Mouse (Mus musculus) CH12.LX (cell line): Measurements from ENCODE around the gene Wsb2. TPM values are rescaled to one million over a fixed set of nuclear protein-coding genes. Genes with fewer than 3 reads are reported as not detected.
A peak's percentile ranks its signal among the peaks of the same experiment; 100 is the strongest.

Source experiments
- DNase-seq: peaks from one replicate; pipeline ENCODE4 v3.0.0-alpha.2; 2013; ENCODE audit errors: extremely low read depth
- H3K27ac ChIP-seq: 2 replicates; pipeline ENCODE4 v1.5.1; 2012; ENCODE audit warnings: low read depth, mild to moderate bottlenecking, control low read depth, moderate library complexity; ENCODE audit not compliant: insufficient read depth
- H3K27me3 ChIP-seq: replicated peaks from 2 replicates; pipeline ENCODE3; 2012; ENCODE audit warnings: inconsistent platforms
- H3K36me3 ChIP-seq, 2 experiments: replicated peaks in 1 of 2; 2 replicates each; pipeline versions ENCODE3 to v1.6.1; 2012; ENCODE audit warnings: inconsistent platforms in 1 of 2, low read length in 1 of 2, mild to moderate bottlenecking in 1 of 2, mixed read lengths in 1 of 2, moderate library complexity in 1 of 2; ENCODE audit not compliant: control insufficient read depth in 1 of 2, insufficient read depth in 1 of 2
- H3K4me1 ChIP-seq, 2 experiments: 2 replicates each; pipeline ENCODE4 v1.6.1; 2012; ENCODE audit warnings: inconsistent platforms in 1 of 2, moderate library complexity in 1 of 2; ENCODE audit not compliant: insufficient read depth in 2 of 2, control insufficient read depth in 1 of 2
- H3K4me2 ChIP-seq: 2 replicates; pipeline ENCODE4 v1.6.1; 2012; ENCODE audit warnings: low read depth, mild to moderate bottlenecking, control low read depth; ENCODE audit not compliant: poor library complexity, insufficient read depth, severe bottlenecking
- H3K4me3 ChIP-seq, 3 experiments: fragments of 150-350 bp in 1 of 3; sonication (generic) in 1 of 3; replicated peaks in 1 of 3; 2 replicates each; pipeline versions ENCODE3 to v1.5.1; 2011 to 2012; ENCODE audit warnings: low read depth in 2 of 3, low read length in 2 of 3, mild to moderate bottlenecking in 2 of 3, moderate library complexity in 2 of 3, control low read depth in 1 of 3, improper control_type of control experiment in 1 of 3, inconsistent platforms in 1 of 3, mixed read lengths in 1 of 3; ENCODE audit not compliant: poor library complexity in 1 of 3
- H3K79me2 ChIP-seq: replicated peaks from 2 replicates; pipeline ENCODE4 v1.6.1; 2012; ENCODE audit warnings: mild to moderate bottlenecking, moderate library complexity; ENCODE audit not compliant: control insufficient read depth, poor library complexity, insufficient read depth, severe bottlenecking; ENCODE audit errors: extremely low read depth
- H3K9ac ChIP-seq: 2 replicates; pipeline ENCODE4 v1.6.1; 2012; ENCODE audit warnings: low read depth, mild to moderate bottlenecking, control low read depth, moderate library complexity; ENCODE audit not compliant: insufficient read depth
- H3K9me3 ChIP-seq: replicated peaks from 2 replicates; pipeline ENCODE3; 2012; ENCODE audit warnings: low read length, inconsistent platforms, mixed read lengths
- BHLHE40 ChIP-seq: IDR thresholded peaks from 2 replicates; pipeline ENCODE4 v1.6.1; 2011; ENCODE audit warnings: mild to moderate bottlenecking, low read depth, low read length, improper control_type of control experiment
- CHD1 ChIP-seq: IDR thresholded peaks from 2 replicates; pipeline ENCODE4 v1.6.1; 2012; ENCODE audit warnings: low read depth, low read length, improper control_type of control experiment, inconsistent platforms
- CTCF ChIP-seq, 2 experiments: IDR thresholded peaks in 1 of 2; conservative IDR thresholded peaks in 1 of 2; 2 replicates each; pipeline ENCODE4 v1.5.1; 2011 to 2012; ENCODE audit warnings: low read depth in 2 of 2, low read length in 2 of 2, improper control_type of control experiment in 1 of 2, inconsistent platforms in 1 of 2, mild to moderate bottlenecking in 1 of 2, moderate library complexity in 1 of 2
- E2F4 ChIP-seq: IDR thresholded peaks from 2 replicates; pipeline ENCODE4 v1.6.1; 2011; ENCODE audit warnings: low read depth, low read length, improper control_type of control experiment; ENCODE audit not compliant: insufficient replicate concordance
- ELF1 ChIP-seq: IDR thresholded peaks from 2 replicates; pipeline ENCODE4 v1.6.1; 2014; ENCODE audit warnings: low read depth, mild to moderate bottlenecking, inconsistent platforms, low read length, improper control_type of control experiment
- EP300 ChIP-seq: IDR thresholded peaks from 2 replicates; pipeline ENCODE4 v1.6.1; 2011; ENCODE audit warnings: low read length, improper control_type of control experiment
- ETS1 ChIP-seq: conservative IDR thresholded peaks from 2 replicates; pipeline ENCODE4 v1.6.1; 2012; ENCODE audit warnings: low read depth, mild to moderate bottlenecking, inconsistent platforms, low read length, improper control_type of control experiment, moderate library complexity
- HCFC1 ChIP-seq: IDR thresholded peaks from 2 replicates; pipeline ENCODE4 v1.6.1; 2012; ENCODE audit warnings: low read depth, mild to moderate bottlenecking, inconsistent platforms, low read length, improper control_type of control experiment
- IRF4 ChIP-seq: IDR thresholded peaks from 2 replicates; pipeline ENCODE4 v1.6.1; 2014; ENCODE audit warnings: low read depth, mild to moderate bottlenecking, inconsistent platforms, low read length, improper control_type of control experiment
- KAT2A ChIP-seq: IDR thresholded peaks from 2 replicates; pipeline ENCODE4 v1.6.1; 2012; ENCODE audit warnings: low read length, improper control_type of control experiment, inconsistent platforms; ENCODE audit not compliant: insufficient replicate concordance
- MAX ChIP-seq: IDR thresholded peaks from 2 replicates; pipeline ENCODE4 v1.6.1; 2011; ENCODE audit warnings: low read length, improper control_type of control experiment
- MAZ ChIP-seq: IDR thresholded peaks from 2 replicates; pipeline ENCODE4 v1.6.1; 2012; ENCODE audit warnings: low read depth, mild to moderate bottlenecking, inconsistent platforms, low read length, improper control_type of control experiment, moderate library complexity
- MEF2A ChIP-seq: IDR thresholded peaks from 2 replicates; pipeline ENCODE4 v1.6.1; 2014; ENCODE audit warnings: low read depth, mild to moderate bottlenecking, inconsistent platforms, low read length, improper control_type of control experiment, borderline replicate concordance
- MXI1 ChIP-seq: IDR thresholded peaks from 2 replicates; pipeline ENCODE4 v1.6.1; 2011; ENCODE audit warnings: mild to moderate bottlenecking, low read depth, low read length, improper control_type of control experiment
- MYC ChIP-seq: IDR thresholded peaks from 2 replicates; pipeline ENCODE4 v1.6.1; 2011; ENCODE audit warnings: low read depth, mild to moderate bottlenecking, improper control_type of control experiment, low read length
- PAX5 ChIP-seq: IDR thresholded peaks from 2 replicates; pipeline ENCODE4 v1.6.1; 2012; ENCODE audit warnings: low read length, inconsistent platforms, mixed read lengths
- POLR2A ChIP-seq: IDR thresholded peaks from 2 replicates; pipeline ENCODE4 v1.6.1; 2011; ENCODE audit warnings: low read depth, mild to moderate bottlenecking, improper control_type of control experiment, low read length
- POLR2AphosphoS2 ChIP-seq: IDR thresholded peaks from 2 replicates; pipeline ENCODE4 v1.6.1; 2011; ENCODE audit warnings: low read depth, low read length, improper control_type of control experiment
- RCOR1 ChIP-seq: conservative IDR thresholded peaks from 2 replicates; pipeline ENCODE4 v1.6.1; 2012; ENCODE audit warnings: low read depth, mild to moderate bottlenecking, inconsistent platforms, low read length, improper control_type of control experiment
- SIN3A ChIP-seq: IDR thresholded peaks from 2 replicates; pipeline ENCODE4 v1.6.1; 2012; ENCODE audit warnings: low read length, improper control_type of control experiment, inconsistent platforms
- SMC3 ChIP-seq: IDR thresholded peaks from 2 replicates; pipeline ENCODE4 v1.6.1; 2011; ENCODE audit warnings: low read depth, low read length, improper control_type of control experiment
- TBP ChIP-seq: conservative IDR thresholded peaks from 2 replicates; pipeline ENCODE4 v1.6.1; 2011; ENCODE audit warnings: low read depth, low read length, improper control_type of control experiment
- TCF12 ChIP-seq: IDR thresholded peaks from 2 replicates; pipeline ENCODE4 v1.6.1; 2014; ENCODE audit warnings: low read depth, mild to moderate bottlenecking, inconsistent platforms, low read length, improper control_type of control experiment
- UBTF ChIP-seq: IDR thresholded peaks from 2 replicates; pipeline ENCODE4 v1.6.1; 2012; ENCODE audit warnings: low read depth, mild to moderate bottlenecking, inconsistent platforms, low read length, improper control_type of control experiment, moderate library complexity
- USF2 ChIP-seq: conservative IDR thresholded peaks from 2 replicates; pipeline ENCODE4 v1.6.1; 2011; ENCODE audit warnings: low read depth, low read length, improper control_type of control experiment
- ZKSCAN1 ChIP-seq: IDR thresholded peaks from 2 replicates; pipeline ENCODE4 v1.6.1; 2012; ENCODE audit warnings: low read depth, inconsistent platforms, low read length, improper control_type of control experiment, borderline replicate concordance
- ZMIZ1 ChIP-seq: IDR thresholded peaks from 2 replicates; pipeline ENCODE4 v1.6.1; 2012; ENCODE audit warnings: low read depth, mild to moderate bottlenecking, inconsistent platforms, low read length, improper control_type of control experiment
- dilution Hi-C: fragments of 300-500 bp; cut with MboI; formaldehyde crosslinking; loops from 2 replicates; pipeline ENCODE4 v1.14.3; 2020; ENCODE audit warnings: low sequenced_read_pairs; ENCODE audit not compliant: extremely low pct_unique_long_range_greater_than_20kb, extremely low pct_ligation_motif_present
- in situ Hi-C: fragments of 300-500 bp; cut with MboI; formaldehyde crosslinking; loops from 3 replicates; pipeline ENCODE4 v1.14.3; 2019; ENCODE audit warnings: low sequenced_read_pairs, low pct_ligation_motif_present, low pct_unique_long_range_greater_than_20kb, mixed read lengths
- polyA plus RNA-seq: library from polyadenylated mRNA; unstranded; fragments of >175 nt; gene quantifications from 2 replicates; pipeline ENCODE4 v1.2.1, GENCODE M21; 2012; ENCODE audit warnings: low read depth; ENCODE audit not compliant: insufficient read length
- total RNA-seq, 2 experiments: library from RNA; depleted of rRNA; stranded (reverse); fragments of 300-350 nt in 1 of 2; fragments of >200 nt in 1 of 2; gene quantifications; 2 replicates each; pipeline ENCODE4 v1.2.3; 2012 to 2014

Gene Wsb2
- total and polyA plus RNA-seq, 3 experiments: 36.1 to 44.2 (median 41.7) TPM

DNA sequence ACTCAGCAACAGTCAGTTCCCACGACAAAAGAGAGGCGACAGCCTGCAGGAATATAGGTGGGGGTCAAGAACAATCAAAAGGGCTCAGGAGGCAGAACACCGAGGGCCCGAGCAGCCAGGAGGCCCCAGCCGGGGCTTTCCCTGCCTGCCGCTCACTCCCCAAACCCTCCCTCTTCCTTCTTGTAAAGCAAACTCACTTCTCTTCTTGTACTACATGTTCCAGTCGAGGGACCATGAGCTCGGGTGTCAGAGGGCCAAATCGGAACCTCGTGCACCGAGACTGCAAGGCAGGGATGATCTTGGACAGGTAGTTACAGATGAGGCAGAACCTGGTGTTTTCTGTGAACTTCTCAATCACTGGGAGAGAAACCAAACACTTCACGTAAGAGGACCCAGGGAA is 26.1 kb downstream of the Wsb2 start:
- Histone ChIP-seq H3K9me3 (no peaks in the 10 kb centered on the region), H3K9ac (peak overlapping the region; percentile 10; the same call in 1 of the 2 replicates), H3K27me3 (no peaks in the 10 kb centered on the region), H3K36me3 (peaks cover 72 to 83% of the 10 kb centered on the region in 2 experiments), H3K27ac (peak overlapping the region; percentile 85), H3K79me2 (peaks cover 28% of the 10 kb centered on the region), H3K4me3 (peak overlapping the region in 1 of 3 experiments; percentile 9), H3K4me2 (peak overlapping the region; percentile 33), H3K4me1 (peaks cover 24 to 73% of the 10 kb centered on the region in 2 experiments)
- in situ Hi-C loops (loop anchor here (10.0 kb wide), 1 partner anchor 102 kb away; no protein-coding TSS in a partner anchor), dilution Hi-C loops (no loop called here)
- TF ChIP-seq ELF1 (peak; percentile 54; the same call in 1 of the 2 replicates), SMC3 (peak; percentile 17; the same call in 1 of the 2 replicates), BHLHE40 (0 out of 2 replicates have a peak, but pooled peaks have one; percentile 20), E2F4 (no peak), CTCF (conservative IDR thresholded peaks at IDR 0.05 in 1 of 2, IDR thresholded peaks at IDR 0.05 in 1 of 2; ENCODE audit: low read depth in 2 of 2, low read length in 2 of 2) (no peak), MEF2A (peak; percentile 69; the same call in 1 of the 2 replicates), TCF12 (0 out of 2 replicates have a peak, but pooled peaks have one; percentile 45), UBTF (peak; percentile 86), ETS1 (0 out of 2 replicates have a peak, but pooled peaks have one; percentile 38), POLR2A (peak; percentile 50), HCFC1 (0 out of 2 replicates have a peak, but pooled peaks have one; percentile 14), POLR2AphosphoS2 (no peak), EP300 (peak; percentile 42; the same call in 1 of the 2 replicates), MYC (peak; percentile 89), MAZ (peak; percentile 88), TBP (peak; percentile 66; the same call in 1 of the 2 replicates), MAX (peak; percentile 77), PAX5 (no peak), MXI1 (peak; percentile 84), KAT2A (0 out of 2 replicates have a peak, but pooled peaks have one; percentile 17), CHD1 (no peak), IRF4 (peak; percentile 64; the same call in 1 of the 2 replicates), RCOR1 (0 out of 2 replicates have a peak, but pooled peaks have one; percentile 51), USF2 (no peak), ZKSCAN1 (no peak), SIN3A (peak; percentile 59; the same call in 1 of the 2 replicates), ZMIZ1 (peak; percentile 43; the same call in 1 of the 2 replicates)
- TF ChIP-seq, all 38 proteins: peak for 20
- peak; percentile 80 for DNase-seq
